Mouse (Mus musculus) limb, embryonic 15.5 days (tissue): ENCODE data around the gene Wbp11. TPM values are rescaled to one million over a fixed set of nuclear protein-coding genes. Genes with fewer than 3 reads are reported as not detected.
"Not testable (repeated sequence)": the region's sequence is repeated elsewhere in the genome, so short reads cannot be mapped to it uniquely, and the experiment has no call there.

ENCODE experiments used
- ATAC-seq: fragments of 200-750 bp; cut with Nextera tagmentation; 2 replicates; pipeline ENCODE4 v1.8.0; 2017; ENCODE audit warnings: low read depth, moderate TSS enrichment; ENCODE audit not compliant: insufficient number of reproducible peaks, low FRiP score, low TSS enrichment
- H3K27ac ChIP-seq: fragments of 300-500 bp; sonication (generic); 2 replicates; pipeline ENCODE4 v1.5.1; 2015; ENCODE audit warnings: moderate library complexity, mild to moderate bottlenecking, inconsistent platforms
- H3K27me3 ChIP-seq: fragments of 300-500 bp; sonication (generic); 2 replicates; pipeline ENCODE4 v1.6.1; 2015; ENCODE audit warnings: inconsistent platforms
- H3K36me3 ChIP-seq: fragments of 300-500 bp; sonication (generic); 2 replicates; pipeline ENCODE4 v1.6.1; 2015; ENCODE audit warnings: inconsistent platforms
- H3K4me1 ChIP-seq: fragments of 300-500 bp; sonication (generic); 2 replicates; pipeline ENCODE4 v1.6.1; 2015; ENCODE audit warnings: inconsistent platforms
- H3K4me2 ChIP-seq: fragments of 300-500 bp; sonication (generic); 2 replicates; pipeline ENCODE4 v1.6.1; 2015; ENCODE audit warnings: mild to moderate bottlenecking, inconsistent platforms
- H3K4me3 ChIP-seq: fragments of 300-500 bp; sonication (generic); 2 replicates; pipeline ENCODE4 v1.5.1; 2015; ENCODE audit warnings: mild to moderate bottlenecking, inconsistent platforms
- H3K9ac ChIP-seq: fragments of 300-500 bp; sonication (generic); 2 replicates; pipeline ENCODE4 v1.6.1; 2015; ENCODE audit warnings: inconsistent platforms
- H3K9me3 ChIP-seq: fragments of 300-500 bp; sonication (generic); 2 replicates; pipeline ENCODE4 v1.6.1; 2016; ENCODE audit warnings: inconsistent platforms
- WGBS: fragments of 180-500 bp; shearing (Covaris S2); methylation state at CpG from one replicate; pipeline ENCODE4 v1.1.7; 2015; 5-methylcytosine and 5-hydroxymethylcytosine counted together
- polyA plus RNA-seq: library from polyadenylated mRNA; unstranded; fragments of >200 nt; fragmentation: Nextera tagmentation; extraction: Ambion mirVana; gene quantifications from 2 replicates; pipeline ENCODE4 v1.2.1, GENCODE M21; 2015

Wbp11 gene
- polyA plus RNA-seq, 1 experiment from 2014 or later, result 90.9 TPM

GRCm38 (mm10) chr6:136797874-136798693 is 29.9 kb downstream of the Wbp11 start:
- peaks cover 13% of the 10 kb centered on the region for H3K4me1 ChIP-seq
- 81% methylated on average over 3 of the region's 3 CpGs for WGBS
- not testable (repeated sequence) for H3K9ac ChIP-seq, H3K36me3 ChIP-seq, H3K27ac ChIP-seq, ATAC-seq, H3K4me3 ChIP-seq, H3K4me2 ChIP-seq, H3K27me3 ChIP-seq, H3K9me3 ChIP-seq

- ATAC-seq, result no peak
- Histone ChIP-seq H3K9ac (no peak overlapping the region), H3K36me3 (no peaks in the 10 kb centered on the region), H3K4me3 (no peak overlapping the region), H3K4me2 (no peak overlapping the region), H3K9me3 (no peaks in the 10 kb centered on the region), H3K27ac (no peak overlapping the region), H3K4me1 (peaks cover 14% of the 10 kb centered on the region), H3K27me3 (no peaks in the 10 kb centered on the region)
- 67% methylated on average over 6 of the region's 6 CpGs for WGBS
These were observed 32.2 kb downstream of the Wbp11 start for GRCm38 (mm10) chr6:136795850-136796249.

- ATAC-seq, result no peak
- H3K9ac ChIP-seq, result no peak overlapping the region
- H3K9me3 ChIP-seq, result no peaks in the 10 kb centered on the region
- H3K4me2 ChIP-seq, result no peak overlapping the region
- H3K27ac ChIP-seq, result no peak overlapping the region
- no peaks in the 10 kb centered on the region for H3K27me3 ChIP-seq
- H3K4me1 ChIP-seq, result peaks cover 14% of the 10 kb centered on the region
- no peaks in the 10 kb centered on the region for H3K36me3 ChIP-seq
- H3K4me3 ChIP-seq, result no peak overlapping the region
- 77% methylated on average over 1 of the region's 1 CpGs for WGBS
These were observed 32.9 kb downstream of the Wbp11 start for GRCm38 (mm10) chr6:136795110-136795509.

GRCm38 (mm10) chr6:136793831-136794525 is 34.1 kb downstream of the Wbp11 start:
- H3K4me3 ChIP-seq, result peak overlapping the region; percentile 36
- H3K27ac ChIP-seq, result no peak overlapping the region
- H3K9ac ChIP-seq, result peak overlapping the region; percentile 17; the same call in 1 of the 2 replicates
- no peaks in the 10 kb centered on the region for H3K36me3 ChIP-seq
- H3K4me1 ChIP-seq, result peaks cover 14% of the 10 kb centered on the region
- no peaks in the 10 kb centered on the region for H3K9me3 ChIP-seq
- H3K27me3 ChIP-seq, result no peaks in the 10 kb centered on the region
- no peak for ATAC-seq
- peak overlapping the region; percentile 66 for H3K4me2 ChIP-seq
- under 1% methylated on average over 20 of the region's 24 CpGs for WGBS

GRCm38 (mm10) chr6:136792884-136793758 is 34.9 kb downstream of the Wbp11 start:
- 13% methylated on average over 16 of the region's 16 CpGs for WGBS
- Histone ChIP-seq H3K9ac (peak overlapping the region; percentile 17; the same call in 1 of the 2 replicates), H3K9me3 (no peaks in the 10 kb centered on the region), H3K36me3 (no peaks in the 10 kb centered on the region), H3K4me2 (peak overlapping the region; percentile 66), H3K27me3 (no peaks in the 10 kb centered on the region), H3K4me3 (peak overlapping the region; percentile 36), H3K27ac (no peak overlapping the region), H3K4me1 (peaks cover 14% of the 10 kb centered on the region)
- ATAC-seq, result no peak

- H3K4me3 ChIP-seq, result no peak overlapping the region
- H3K27ac ChIP-seq, result no peak overlapping the region
- peaks cover 14% of the 10 kb centered on the region for H3K4me1 ChIP-seq
- H3K36me3 ChIP-seq, result no peaks in the 10 kb centered on the region
- no peaks in the 10 kb centered on the region for H3K9me3 ChIP-seq
- WGBS, result 65% methylated on average over 5 of the region's 5 CpGs
- ATAC-seq, result no peak
- no peaks in the 10 kb centered on the region for H3K27me3 ChIP-seq
- no peak overlapping the region for H3K4me2 ChIP-seq
- no peak overlapping the region for H3K9ac ChIP-seq
These were observed 38.6 kb downstream of the Wbp11 start for GRCm38 (mm10) chr6:136789391-136789971.

- ATAC-seq, result no peak
- Histone ChIP-seq H3K4me1 (0 out of 2 replicates have a peak, but pooled peaks cover 2% of the 10 kb centered on the region), H3K4me3 (no peak overlapping the region), H3K9ac (no peak overlapping the region), H3K27ac (no peak overlapping the region), H3K4me2 (no peak overlapping the region), H3K27me3 (no peaks in the 10 kb centered on the region), H3K36me3 (no peaks in the 10 kb centered on the region), H3K9me3 (no peaks in the 10 kb centered on the region)
- 79% methylated on average over 9 of the region's 9 CpGs for WGBS
These were observed 45.3 kb downstream of the Wbp11 start for GRCm38 (mm10) chr6:136782761-136783160.

GRCm38 (mm10) chr6:136782146-136782545 is 45.9 kb downstream of the Wbp11 start:
- WGBS, result 90% methylated on average over 12 of the region's 12 CpGs
- no peaks in the 10 kb centered on the region for H3K9me3 ChIP-seq

GRCm38 (mm10) chr6:136781377-136781986 is 46.6 kb downstream of the Wbp11 start, which contains the start of gene Gucy2c:
Gucy2c (minus strand) TSS chr6:136781765.
- Histone ChIP-seq H3K9ac (no peak within 1 kb of the TSS), H3K27ac (no peak within 1 kb of the TSS), H3K36me3 (no peaks in the 10 kb centered on the region), H3K4me2 (no peak within 1 kb of the TSS), H3K27me3 (no peaks in the 10 kb centered on the region), H3K4me3 (no peak within 1 kb of the TSS), H3K9me3 (no peaks in the 10 kb centered on the region), H3K4me1 (0 out of 2 replicates have a peak, but pooled peaks cover 2% of the 10 kb centered on the region)
- ATAC-seq, result no peak
- 64% methylated on average over 20 of the region's 20 CpGs for WGBS

More at GRCm38 (mm10) chr6:136782146-136782545, 45.9 kb downstream of the Wbp11 start:
- Histone ChIP-seq H3K27me3 (no peaks in the 10 kb centered on the region), H3K27ac (no peak overlapping the region), H3K36me3 (no peaks in the 10 kb centered on the region), H3K4me2 (no peak overlapping the region), H3K4me3 (no peak overlapping the region), H3K4me1 (0 out of 2 replicates have a peak, but pooled peaks cover 2% of the 10 kb centered on the region), H3K9ac (no peak overlapping the region)
- ATAC-seq, result no peak

- Histone ChIP-seq H3K4me1 (no peaks in the 10 kb centered on the region), H3K4me3 (no peak overlapping the region), H3K9me3 (no peaks in the 10 kb centered on the region), H3K4me2 (no peak overlapping the region), H3K27ac (no peak overlapping the region), H3K9ac (no peak overlapping the region), H3K36me3 (no peaks in the 10 kb centered on the region), H3K27me3 (no peaks in the 10 kb centered on the region)
- ATAC-seq, result no peak
- WGBS, result 81% methylated on average over 1 of the region's 1 CpGs
These were observed 51.6 kb downstream of the Wbp11 start for GRCm38 (mm10) chr6:136776392-136776791.

- Histone ChIP-seq H3K9ac (no peak overlapping the region), H3K36me3 (no peaks in the 10 kb centered on the region), H3K4me1 (no peaks in the 10 kb centered on the region), H3K27me3 (no peaks in the 10 kb centered on the region), H3K4me3 (no peak overlapping the region), H3K27ac (no peak overlapping the region), H3K4me2 (no peak overlapping the region), H3K9me3 (no peaks in the 10 kb centered on the region)
- WGBS, result 83% methylated on average over 7 of the region's 7 CpGs
- ATAC-seq, result no peak
These were observed 58.2 kb downstream of the Wbp11 start for GRCm38 (mm10) chr6:136769859-136770258.
